Mouse (Mus musculus) neutrophil, adult 5-6 weeks (primary cell): Measurements from ENCODE around the gene Ahcyl1. TPM values are rescaled to one million over a fixed set of nuclear protein-coding genes. Genes with fewer than 3 reads are reported as not detected.

Experiments used
- ATAC-seq: fragments of 151-379, 151-347 bp; 2 replicates; pipeline ENCODE4 v1.8.0; 2017; ENCODE audit warnings: mild to moderate bottlenecking, moderate TSS enrichment; ENCODE audit not compliant: insufficient number of reproducible peaks, poor library complexity, low FRiP score, severe bottlenecking; ENCODE audit errors: extremely low read depth
- total RNA-seq: library from RNA; stranded (forward); fragments of 200-1000 nt; gene quantifications from 2 replicates; pipeline ENCODE4 v1.2.3, GENCODE M21; 2017

The Ahcyl1 gene
- total RNA-seq, 1 experiment from 2014 or later = 61.3 TPM

GRCm38 (mm10) chr3:107707239-107707638 is 10.9 kb upstream of the Ahcyl1 start:
- ATAC-seq = no peak

- ATAC-seq = no peak
These were observed 9.8 kb upstream of the Ahcyl1 start for GRCm38 (mm10) chr3:107706164-107706563.

GRCm38 (mm10) chr3:107704371-107704705 is 8.0 kb upstream of the Ahcyl1 start:
- ATAC-seq = no peak

GRCm38 (mm10) chr3:107703675-107704370 is 7.5 kb upstream of the Ahcyl1 start:
- ATAC-seq = no peak

DNA sequence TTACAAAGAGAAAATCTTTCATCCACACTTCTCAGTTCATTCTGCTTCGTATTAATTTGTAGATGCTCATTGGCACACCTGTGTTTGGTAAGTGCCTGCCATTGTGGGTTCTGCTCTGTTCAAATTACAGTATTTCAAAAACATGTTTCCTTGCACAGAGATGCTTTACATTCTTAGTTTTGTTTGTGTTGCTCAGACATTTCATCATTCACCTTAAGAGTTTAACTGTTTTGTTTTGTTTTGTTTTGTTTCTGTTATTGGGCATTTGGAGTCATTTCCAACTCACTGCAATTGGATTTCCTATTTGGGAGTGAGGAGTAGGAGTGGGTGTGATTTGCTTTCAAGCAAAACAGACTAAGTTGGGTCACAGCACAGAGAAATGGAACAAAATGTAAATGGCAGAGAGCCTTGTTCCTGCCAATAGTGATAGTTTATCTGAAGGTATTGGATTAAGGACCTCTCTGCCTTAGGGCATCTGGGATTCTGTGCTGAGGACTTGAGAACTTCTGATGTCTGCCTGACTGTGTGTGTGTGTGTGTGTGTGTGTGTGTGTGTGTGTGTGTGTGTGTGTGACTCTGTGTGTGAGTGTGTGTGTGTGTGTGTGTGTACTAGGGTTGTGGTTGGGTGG is 5.5 kb upstream of the Ahcyl1 start:
- no peak for ATAC-seq

DNA sequence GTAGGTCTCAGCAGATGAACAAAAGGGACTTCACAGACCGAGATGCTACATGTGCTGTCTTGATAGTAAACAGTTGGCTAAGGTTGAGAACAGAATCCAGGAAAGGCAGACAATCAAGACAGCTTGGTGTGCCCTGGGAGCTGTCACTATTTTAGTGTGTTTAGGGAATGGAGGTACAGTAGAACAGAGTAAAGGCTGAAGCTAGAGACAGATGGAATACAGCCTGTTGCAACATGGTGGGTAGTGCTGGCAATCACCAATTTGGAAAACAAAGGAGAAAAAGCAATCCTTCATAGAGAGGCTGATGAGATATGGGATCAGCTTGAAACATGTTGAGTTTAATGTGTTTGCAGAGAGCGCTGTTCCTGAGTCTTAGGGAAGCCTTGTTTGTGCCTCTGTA is 4.3 kb upstream of the Ahcyl1 start:
- no peak for ATAC-seq

DNA sequence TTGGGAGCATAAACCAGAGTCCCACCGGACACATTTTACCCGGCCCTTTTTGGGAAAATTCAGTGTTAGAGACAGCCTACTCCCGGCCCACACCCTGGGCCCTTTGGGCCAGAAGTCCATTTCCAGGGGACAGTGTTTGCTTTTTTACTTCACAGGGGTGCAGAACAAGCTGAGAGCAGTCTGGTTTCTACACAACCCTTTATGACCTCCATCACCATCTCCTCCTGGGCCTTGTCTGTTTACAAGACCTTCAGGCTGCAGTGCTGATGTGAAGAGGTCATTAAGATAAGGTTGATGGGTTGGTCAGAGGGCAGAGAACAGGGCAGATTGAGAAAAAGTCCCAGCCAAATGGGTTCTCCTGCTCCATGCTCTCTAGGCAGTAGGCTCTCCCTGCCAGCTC is 550 bp upstream of the Ahcyl1 start:
- no peak for ATAC-seq

GRCm38 (mm10) chr3:107695219-107695947 is 977 bp downstream of the Ahcyl1 start:
- no peak for ATAC-seq

DNA sequence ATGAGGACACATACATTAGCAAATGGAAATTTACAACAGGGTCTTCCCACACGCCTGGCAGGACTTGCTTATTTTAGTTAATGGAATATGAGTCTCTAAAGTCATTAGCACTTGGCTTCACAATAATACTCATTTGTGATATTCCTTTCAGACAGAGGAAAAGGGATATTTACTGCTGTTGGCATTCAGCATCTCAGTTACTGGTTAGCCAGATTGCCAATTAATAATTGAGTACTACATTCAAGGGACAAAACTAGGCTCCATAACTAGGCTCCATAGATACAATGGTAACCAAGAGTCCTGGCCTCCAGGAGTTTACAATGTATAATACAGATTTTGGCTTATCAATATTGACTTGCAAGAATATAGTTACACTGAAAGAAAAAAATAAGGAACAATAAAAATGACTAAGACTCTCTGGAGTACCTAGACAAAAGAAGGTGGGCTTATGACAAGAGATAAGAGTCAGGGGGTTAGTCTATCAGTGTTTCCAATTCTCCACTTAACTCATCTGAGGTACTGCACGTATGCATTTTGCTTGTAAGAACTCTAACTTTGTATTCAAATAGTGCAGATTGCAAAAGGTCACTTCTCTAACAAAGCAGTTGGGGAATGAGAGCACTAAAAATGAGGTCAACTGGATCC is 2.0 kb downstream of the Ahcyl1 start:
- no peak for ATAC-seq

DNA sequence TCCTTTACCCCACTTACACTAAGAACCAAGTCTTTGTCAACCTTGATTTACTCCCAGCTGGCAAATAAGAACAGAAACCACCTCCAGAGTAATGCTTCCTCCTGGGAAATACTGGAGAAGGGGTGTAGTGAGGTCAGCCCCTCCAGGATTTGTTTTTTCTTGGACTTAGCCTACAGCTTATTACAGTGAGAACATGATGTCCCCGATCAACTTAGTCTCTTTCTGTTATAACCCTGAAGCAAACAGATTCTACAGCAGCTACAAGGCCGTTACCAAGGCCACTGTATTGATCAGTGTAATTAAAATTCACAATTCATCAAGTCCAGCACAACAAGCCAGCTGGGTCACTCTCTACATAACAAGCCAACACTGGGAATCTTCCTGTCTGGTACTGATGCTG is 6.0 kb downstream of the Ahcyl1 start:
- no peak for ATAC-seq

- no peak for ATAC-seq
These were observed 7.1 kb downstream of the Ahcyl1 start for GRCm38 (mm10) chr3:107689245-107689644.

DNA sequence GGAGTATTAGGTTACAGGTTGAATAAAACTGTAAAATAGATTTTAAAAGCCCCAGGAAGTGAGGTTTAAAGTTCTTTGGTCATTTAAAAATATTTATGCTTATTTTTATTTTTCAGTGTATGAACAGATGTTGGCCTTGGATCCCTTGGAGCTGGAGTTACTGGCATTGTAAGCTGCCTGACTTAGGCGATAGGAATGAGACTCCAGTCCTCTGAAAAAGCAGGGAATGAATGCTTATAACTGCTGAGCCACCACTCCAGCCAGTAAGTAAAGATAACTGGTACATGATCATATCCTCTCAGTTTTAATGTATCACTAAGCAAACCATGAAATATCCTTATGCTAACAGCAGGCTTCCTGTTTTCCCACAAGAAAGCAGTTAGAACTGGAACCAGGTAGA is 8.1 kb downstream of the Ahcyl1 start:
- ATAC-seq = no peak

DNA sequence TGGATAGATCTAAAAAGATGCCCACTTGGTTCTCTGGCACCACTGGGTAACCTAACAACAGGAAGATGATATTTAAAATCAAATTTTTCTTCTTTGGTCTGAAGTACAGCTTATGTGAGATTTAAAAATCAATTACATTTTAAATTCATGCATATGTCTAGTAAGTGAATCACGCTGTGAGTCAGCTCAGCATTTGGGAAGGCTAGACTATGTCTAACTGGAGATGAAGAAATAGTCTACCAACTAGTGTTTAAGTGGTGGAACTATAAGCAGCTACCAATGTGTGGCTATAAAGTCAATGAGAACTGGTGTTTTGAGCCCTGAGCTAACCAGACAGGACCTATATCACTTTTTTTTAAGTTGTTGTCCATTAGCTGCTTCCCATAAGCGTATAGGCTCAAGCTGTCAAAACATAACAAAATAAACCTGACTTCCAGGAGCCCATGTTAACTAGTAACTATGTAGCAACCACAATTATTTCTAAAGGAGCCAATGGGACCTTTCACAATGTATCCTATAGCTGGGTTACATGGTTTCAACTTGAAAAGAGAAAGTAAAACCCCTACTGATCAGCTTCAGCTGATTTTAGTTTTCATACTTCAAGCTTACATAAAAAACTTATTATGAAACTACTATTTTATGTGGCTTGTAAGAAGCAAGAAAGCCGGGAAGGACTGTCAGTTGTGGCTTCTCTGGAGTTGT is 9.9 kb downstream of the Ahcyl1 start:
- no peak for ATAC-seq

GRCm38 (mm10) chr3:107685652-107686051 is 10.7 kb downstream of the Ahcyl1 start:
- no peak for ATAC-seq

DNA sequence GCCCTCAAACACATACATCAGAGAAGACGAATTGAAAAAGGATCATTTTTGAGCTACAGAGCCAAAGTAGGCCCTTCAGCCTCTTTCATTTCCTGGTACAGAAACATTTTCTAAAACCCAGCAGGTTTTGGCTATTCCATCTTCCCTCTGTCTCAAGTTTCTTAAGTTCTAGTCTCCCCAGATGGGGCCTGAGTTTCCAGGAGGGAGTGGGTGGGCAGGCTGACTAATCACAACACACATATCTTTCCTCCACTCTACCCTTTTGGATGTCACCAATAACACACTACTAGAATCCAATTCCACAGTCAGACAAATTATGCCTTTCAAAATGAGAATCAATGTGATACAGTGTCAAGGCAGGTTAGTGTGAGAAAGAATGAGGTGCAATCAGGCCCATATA is 12.8 kb downstream of the Ahcyl1 start:
- ATAC-seq = no peak

DNA sequence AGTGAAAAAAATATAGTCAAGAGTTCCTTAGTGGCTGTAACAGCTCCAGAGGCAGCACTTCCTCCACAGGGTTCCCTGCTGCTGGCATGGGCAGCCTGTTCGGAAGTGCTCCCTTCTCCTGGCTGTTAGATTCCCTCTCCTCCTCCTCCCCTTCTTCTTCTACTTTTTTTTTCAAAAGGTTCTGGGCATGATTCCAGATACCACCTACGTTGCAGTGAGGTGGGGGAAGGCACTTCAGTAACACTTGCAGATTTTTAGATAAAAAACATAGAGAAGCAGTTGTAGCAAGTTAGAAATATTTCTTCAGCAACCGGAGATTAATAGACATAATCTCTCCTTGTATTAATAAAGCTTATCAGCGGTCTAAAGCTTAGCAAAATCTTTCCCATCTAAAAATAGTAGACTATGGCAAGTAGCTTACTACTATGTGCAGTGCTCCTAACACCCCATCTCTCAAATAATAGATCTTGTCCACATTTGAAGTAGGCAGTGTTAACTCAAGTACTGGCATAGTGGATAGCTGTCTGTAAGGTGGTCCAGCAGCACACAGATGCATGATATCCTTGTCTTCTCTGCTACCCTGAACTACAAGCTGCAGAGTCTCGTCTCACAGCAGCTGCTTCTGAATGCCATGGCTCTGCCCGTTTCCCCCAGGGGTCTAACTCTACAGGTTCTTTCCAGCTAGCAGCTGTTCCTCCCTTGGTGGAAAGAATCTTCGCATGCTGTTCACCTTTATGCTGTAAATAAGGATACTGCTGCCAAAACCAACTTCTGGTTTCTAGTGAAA is 15.4 kb downstream of the Ahcyl1 start:
- ATAC-seq = no peak

GRCm38 (mm10) chr3:107671509-107671908 is 24.9 kb downstream of the Ahcyl1 start:
- no peak for ATAC-seq

DNA sequence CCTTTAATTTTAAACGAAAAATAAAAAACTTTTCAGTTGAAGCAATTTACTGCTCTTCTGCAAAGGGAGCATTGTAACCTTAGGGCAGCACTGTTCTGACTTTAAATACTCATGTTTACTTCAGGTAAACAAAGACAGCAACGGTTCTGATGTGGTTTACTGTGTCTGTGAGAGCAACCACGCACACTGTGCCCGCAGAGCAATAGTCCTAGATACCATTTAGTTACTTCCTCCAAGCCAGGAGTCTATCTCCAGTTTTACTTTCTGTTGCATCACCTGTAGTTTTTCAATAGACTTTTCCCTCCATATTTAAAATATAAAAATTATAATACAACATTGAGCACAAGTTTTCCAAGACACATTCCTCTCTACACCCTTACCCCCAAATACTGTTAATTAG is 25.9 kb downstream of the Ahcyl1 start:
- ATAC-seq = no peak

- no peak for ATAC-seq
These were observed 27.6 kb downstream of the Ahcyl1 start for GRCm38 (mm10) chr3:107668786-107669185.
